Mouse (Mus musculus) heart, postnatal 0 days (tissue): Measurements from ENCODE around the gene Xkrx.

Experiments
- CTCF ChIP-seq: IDR thresholded peaks from 2 replicates; pipeline ENCODE4 v1.5.1; 2016; ENCODE audit warnings: antibody characterized with exemption, control low read depth, low read depth
- EP300 ChIP-seq: IDR thresholded peaks from 2 replicates; pipeline ENCODE4 v1.6.1; 2016; ENCODE audit warnings: antibody characterized with exemption, low read depth

DNA sequence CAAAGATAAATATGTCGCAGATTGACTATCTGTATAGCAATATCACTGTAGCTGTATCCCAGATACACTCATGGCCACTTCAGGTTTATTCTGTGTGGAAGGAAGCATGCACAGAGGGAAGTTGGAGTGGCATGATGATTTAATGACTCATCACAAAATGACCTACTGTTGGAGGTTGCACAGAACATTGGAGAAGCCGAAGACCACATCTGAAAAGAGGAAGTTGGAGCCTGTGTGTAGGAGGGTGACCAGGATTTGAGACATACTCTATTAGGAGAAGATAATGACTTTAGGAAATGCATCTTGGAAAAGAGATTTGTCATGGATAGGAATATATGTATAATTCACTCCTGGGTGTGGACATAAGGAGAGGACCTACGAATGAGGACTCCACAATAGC, 45.5 kb downstream of the Xkrx start:
- TF ChIP-seq CTCF, result no peak
- TF ChIP-seq EP300, result no peak
